Mouse (Mus musculus): ENCODE results near the gene Fbll1.
"Not testable (repeated sequence)": the region's sequence is repeated elsewhere in the genome, so short reads cannot be mapped to it uniquely, and the experiment has no call there.

Fbll1 gene

DNA sequence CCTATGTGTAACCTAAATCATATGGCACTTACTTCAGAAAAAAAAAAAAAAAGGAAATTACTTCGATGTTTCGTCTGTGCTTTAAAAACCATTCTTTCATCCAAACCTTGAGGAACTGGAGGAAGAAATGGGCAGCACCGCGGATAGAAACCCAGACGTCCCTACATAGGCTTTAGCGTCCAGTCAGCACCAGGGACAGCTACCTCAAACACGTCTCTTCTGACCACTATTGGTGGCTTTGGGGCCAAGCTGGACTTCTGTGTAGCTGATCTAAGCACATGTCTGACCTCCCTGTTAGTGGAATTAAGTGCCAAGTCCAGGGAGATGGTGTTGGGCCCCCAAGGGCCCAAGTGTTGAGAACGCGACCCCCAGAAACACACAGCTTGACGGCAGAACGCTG, at the start of gene Fbll1:
Gene Fbll1, minus strand, starts transcription at position 11 of the 400 bp plus-strand sequence.
- DNase-seq, result no peak

DNA sequence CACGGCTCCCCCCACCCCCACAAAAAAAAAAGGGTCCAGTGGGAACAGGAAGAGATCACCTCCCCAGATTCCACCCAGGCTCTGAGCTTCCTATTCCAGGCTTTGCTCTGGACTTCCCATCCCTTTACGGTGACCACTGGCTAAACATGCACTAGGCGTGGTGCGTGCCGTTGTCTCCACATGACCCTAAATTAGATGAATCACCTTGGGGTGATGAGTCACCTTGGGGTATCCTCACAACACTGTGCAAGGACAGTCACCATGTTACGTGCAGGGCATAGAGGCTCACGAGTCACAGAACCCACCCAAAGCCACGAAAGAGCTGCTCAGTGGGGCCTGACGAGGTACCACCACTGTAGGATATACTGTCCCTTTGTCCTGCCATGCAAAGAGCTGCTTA, 45.6 kb upstream of the Fbll1 start:
- no peak for DNase-seq

DNA sequence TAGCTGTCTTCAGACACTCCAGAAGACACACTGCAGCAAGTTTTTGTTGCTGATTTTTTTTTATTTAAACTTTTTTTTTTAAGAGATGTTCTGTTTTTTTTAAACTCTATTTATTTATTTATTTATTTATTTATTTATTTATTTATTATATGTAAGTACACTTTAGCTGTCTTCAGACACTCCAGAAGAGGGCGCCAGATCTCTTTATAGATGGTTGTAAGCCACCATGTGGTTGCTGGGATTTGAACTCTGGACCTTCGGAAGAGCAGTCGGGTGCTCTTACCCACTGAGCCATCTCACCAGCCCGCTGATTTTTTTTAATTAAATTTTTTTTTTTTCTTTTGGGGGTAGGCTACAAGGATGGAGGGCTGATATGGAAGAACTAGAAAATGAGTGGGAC, 43.9 kb upstream of the Fbll1 start:
- not testable (repeated sequence) for DNase-seq

DNA sequence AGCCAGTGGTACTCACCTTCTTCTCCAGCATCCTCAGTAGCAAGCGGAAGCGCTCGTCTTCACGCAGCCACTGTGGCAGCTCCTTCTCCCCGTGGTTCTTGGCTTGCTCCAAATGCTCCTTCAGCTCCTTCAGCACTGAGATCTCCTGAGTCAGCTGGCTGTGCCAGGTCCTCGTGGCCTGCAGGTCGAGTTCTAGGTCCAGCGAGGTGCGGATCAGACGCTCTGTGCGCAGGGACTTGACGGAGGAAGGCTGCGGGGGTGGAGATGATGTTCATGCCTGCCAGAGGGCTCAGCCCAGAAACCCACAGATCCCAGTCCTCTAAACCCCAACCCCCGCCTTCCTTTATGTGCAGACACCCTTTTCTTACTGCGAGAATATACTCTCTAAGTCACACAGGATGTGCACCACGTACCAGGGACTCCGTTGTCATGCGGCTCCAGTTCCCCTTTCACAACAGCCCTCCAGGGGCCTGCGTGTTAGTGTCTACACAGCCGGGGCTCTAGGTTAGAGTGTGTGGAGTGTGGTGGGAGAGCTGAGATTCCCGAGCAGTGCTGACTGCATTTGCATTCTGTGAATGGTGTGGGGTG, 43.1 kb upstream of the Fbll1 start:
- no peak for DNase-seq

DNA sequence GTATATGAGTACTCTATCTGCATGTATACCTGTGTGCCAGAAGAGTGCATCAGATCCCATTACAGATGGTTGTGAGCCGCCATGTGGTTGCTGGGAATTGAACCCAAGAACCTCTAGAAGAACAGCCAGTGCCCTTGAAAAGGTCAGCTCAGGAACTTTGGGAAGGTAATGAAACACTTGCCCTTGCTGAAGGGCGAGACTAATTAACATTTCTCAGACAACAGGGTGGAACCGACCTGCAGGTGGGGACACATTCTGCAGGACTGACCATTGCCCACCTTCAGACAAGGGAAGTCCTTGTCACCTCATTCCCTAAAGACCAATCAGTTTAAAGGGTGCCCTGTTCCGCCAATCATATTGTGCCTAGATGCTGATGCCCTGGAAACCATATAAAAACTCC, 42.1 kb upstream of the Fbll1 start:
- DNase-seq, result not testable (repeated sequence)

GRCm38 (mm10) chr11:35840282-35840681, 41.6 kb upstream of the Fbll1 start:
- no peak for DNase-seq

DNA sequence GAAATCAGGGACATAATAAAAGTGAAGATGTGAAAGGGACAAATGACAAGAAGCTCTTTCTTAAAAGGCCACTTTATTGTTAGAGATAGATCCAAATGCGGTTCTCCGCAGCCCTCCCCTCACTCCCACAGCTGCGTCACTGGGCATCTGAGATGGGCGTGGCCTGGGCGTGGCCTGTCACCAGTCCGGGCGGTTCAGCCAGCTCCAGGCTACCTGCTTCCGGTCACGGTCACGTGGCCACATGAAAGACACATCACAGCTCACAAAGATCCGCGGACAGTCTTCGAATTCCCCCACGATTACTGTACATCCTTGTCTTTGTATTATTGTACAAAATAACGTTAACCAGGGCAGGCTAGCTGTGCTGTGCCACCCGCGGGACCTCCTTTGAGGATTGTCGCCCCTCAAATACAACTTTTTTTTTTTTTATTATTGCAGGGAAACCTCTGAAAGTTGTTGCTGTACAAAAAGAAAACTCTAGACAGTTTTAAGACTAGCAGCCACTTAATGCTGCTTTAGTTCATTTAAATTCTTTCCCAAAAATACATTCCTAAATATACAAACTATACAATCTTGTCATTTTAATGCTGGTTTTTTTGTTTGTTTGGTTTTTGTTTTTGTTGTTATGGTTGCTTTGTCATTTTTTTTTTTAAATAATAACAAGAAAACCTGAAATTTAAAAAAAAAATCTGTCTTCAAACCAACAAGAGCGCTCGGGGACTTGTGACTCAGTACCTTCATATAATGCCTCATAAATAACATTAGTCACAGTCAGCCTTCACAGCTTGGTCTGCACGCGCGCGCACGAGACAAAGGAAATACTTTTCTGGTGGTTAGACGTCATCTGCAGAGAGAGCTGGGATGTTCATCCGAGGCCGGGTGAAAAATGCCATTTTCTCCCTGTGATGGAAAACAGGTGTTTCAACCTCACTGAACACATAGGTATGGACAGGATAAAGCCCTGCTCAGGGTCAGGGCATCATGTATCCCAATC, 40.0 kb upstream of the Fbll1 start:
- DNase-seq, result peak; percentile 99

- DNase-seq, result no peak
Observed at GRCm38 (mm10) chr11:35837156-35838126, 38.8 kb upstream of the Fbll1 start.

- DNase-seq, result peak; percentile 99
Observed at GRCm38 (mm10) chr11:35834022-35834760, 35.5 kb upstream of the Fbll1 start, which contains the start of gene Rars. Gene Rars, minus strand, starts transcription at chr11:35834506.

- DNase-seq, result no peak
Observed at GRCm38 (mm10) chr11:35833270-35833669, 34.6 kb upstream of the Fbll1 start.

DNA sequence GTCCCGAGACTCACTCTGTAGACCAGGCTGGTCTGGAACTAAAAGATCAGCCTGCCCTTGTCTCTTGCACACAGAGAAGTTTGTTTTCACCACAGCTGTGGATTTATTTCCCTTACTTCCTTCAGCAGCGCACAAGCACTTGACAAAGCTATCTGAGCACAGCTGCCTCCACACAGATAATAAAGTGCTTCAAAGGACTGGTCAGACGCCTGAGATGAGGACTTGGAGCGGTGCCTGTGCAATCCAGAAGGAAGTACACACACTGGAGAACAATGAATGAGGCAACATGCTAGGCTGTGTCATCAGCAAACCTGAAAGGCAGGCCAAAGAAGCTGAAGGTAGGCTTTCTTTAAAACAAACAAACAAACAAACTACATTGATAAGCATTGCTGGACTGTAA, 33.5 kb upstream of the Fbll1 start:
- DNase-seq, result no peak

- no peak for DNase-seq
Observed at GRCm38 (mm10) chr11:35827714-35828113, 29.0 kb upstream of the Fbll1 start.

GRCm38 (mm10) chr11:35816316-35816715, 17.6 kb upstream of the Fbll1 start:
- DNase-seq, result no peak

- DNase-seq, result no peak
Observed at GRCm38 (mm10) chr11:35811458-35811857, 12.8 kb upstream of the Fbll1 start.

GRCm38 (mm10) chr11:35801332-35801731, 2.6 kb upstream of the Fbll1 start:
- DNase-seq, result no peak

- DNase-seq, result peak; percentile 84
Observed at GRCm38 (mm10) chr11:35798495-35798820, 226 bp downstream of the Fbll1 start.

DNA sequence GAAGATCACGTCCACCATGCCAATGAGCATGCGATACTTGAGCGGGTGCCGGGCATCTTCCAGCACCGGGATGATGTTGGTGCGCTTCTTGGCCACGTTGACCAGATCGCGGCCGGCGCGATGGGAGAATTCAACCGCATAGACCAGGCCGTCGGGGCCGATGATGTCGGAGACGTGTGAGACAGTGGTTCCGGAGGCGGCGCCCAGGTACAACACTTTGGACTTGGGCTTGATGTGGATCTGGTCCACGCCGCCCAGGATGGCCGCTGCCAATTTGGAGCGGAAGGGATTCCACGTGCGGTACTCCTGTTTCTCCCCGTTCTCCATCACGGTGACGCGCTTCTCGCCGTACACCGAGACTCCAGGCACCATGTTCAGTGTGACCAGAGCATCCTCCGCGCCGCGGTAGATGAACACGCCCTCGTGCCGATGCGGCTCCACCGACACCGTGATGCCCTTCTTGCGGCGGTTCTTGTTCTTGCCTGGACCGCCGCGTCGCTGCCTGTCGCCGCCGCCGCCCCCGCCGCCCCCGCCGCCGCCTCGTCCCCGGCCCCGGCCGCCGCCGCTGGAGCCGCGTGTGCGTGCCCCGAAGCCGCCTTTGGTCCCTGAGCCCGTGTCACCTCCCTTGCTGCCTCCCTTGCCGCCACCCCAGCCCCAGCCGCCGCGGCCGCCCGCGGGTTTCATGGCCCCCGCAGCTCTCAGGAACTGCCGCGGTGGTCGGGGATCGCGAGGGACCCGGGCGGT, 761 bp downstream of the Fbll1 start:
- no peak for DNase-seq

GRCm38 (mm10) chr11:35792800-35793199, 5.9 kb downstream of the Fbll1 start:
- DNase-seq, result not testable (repeated sequence)

DNA sequence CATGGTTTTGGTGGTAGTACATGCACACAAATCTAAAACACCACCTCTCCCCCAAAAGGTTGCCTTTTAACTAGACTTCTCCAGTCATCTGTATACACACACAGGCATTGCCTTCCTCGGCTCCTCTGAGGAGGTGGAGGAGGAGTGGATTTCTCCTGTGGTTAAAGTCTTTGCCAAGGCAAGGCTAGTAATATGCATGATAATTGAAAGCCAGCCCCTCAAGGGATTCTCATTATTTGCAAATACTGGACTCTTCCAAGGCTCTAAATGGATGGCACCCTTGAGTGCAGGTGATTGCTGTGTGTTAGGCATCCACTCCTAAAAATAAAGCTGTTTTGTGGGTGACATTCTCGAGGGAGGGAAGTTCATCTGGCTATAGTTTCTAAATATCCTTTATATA, 10.2 kb downstream of the Fbll1 start:
- DNase-seq, result peak; percentile 27

DNA sequence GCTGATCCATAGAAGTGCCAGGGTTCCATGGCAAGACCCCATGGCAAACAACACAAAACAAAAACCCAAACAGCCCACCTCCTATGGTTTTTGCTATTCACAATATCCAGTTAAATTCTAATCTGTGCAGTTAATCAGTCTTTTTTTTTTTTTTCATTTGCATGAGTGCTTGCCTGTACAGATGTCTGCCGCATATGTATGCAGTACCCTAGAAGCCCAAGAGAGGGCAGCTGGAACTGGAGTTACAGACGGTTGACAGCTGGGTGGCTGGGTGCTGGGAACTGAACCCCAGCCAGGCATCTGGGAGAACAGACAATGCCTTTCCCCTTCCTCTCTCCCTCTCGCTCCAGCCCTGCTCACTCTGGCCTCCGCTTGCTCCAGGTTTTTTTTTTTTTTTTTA, 14.1 kb downstream of the Fbll1 start:
- DNase-seq, result peak; percentile 55

- peak; percentile 4 for DNase-seq
Observed at GRCm38 (mm10) chr11:35784002-35784401, 14.7 kb downstream of the Fbll1 start.

DNA sequence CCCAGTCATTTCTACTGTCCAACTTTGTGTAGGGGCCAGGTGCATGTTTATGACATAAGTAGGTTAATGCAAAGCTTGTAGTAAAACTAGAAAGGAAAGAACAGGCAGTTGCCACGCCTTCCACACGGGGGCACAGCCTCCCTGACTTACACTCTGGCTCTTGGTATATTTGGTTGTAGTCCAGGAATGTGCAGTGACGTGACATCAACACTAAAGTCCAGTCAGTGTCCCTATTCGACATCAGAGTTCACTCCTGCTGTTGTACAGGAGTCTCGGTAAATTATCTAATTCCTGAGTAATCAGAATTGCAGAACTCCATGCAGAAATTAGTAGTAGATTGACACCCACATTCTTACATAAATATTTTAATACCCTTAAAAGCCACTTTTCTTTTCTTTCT, 15.6 kb downstream of the Fbll1 start:
- peak; percentile 37 for DNase-seq

Data from heart, adult 11 months (tissue).